Mouse (Mus musculus): ENCODE measurements around the gene Pard6a. TPM values are rescaled to one million over a fixed set of nuclear protein-coding genes. Genes with fewer than 3 reads are reported as not detected.

Gene Pard6a
- total RNA-seq, 2 experiments from 2014 or later, result 13.0 to 16.5 TPM

DNA sequence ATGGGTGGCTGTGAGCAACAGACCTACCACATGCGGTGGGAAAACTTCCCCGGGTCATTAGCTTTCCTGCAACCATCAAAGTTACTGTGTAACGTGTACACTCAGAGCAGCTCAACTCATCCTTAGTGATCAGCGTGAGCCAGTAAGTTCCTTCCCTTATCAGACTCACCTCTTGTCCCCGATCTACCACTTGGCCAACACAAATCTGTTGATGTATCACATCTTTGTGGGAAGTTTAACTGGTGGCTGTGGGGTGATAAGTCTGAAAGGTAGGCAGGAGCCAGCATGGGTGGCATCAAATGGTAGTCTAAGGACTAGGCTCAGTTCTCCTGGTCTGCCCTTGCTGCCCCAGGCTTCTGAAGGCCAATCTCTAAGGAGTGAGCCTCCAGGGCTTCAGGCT lies 31.2 kb downstream of the Pard6a start:
- peak; percentile 91 for ATAC-seq (replicated peaks; ENCODE audit: low FRiP score, low TSS enrichment, poor library complexity, severe bottlenecking)

DNA sequence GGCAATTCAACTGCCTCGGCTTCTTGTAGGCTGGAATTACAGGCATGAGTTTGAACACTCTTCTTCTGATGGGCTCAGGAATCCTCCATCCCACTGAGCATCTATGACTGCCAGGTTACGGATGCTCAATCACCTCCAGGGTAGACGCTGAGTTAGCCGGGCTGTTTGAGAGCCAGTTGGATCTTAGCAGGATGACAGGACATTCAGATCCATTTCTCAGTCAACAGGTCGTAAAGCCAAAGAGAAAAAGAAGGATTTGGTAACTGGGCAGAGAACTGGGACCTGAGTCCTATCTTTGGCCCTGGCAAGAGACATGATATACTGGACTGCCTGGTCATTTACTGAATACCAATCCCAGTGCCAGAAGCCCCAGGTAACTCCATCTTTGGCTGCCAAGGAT lies 38.3 kb downstream of the Pard6a start:
- ATAC-seq (replicated peaks; ENCODE audit: low FRiP score, low TSS enrichment, poor library complexity, severe bottlenecking), result no peak

DNA sequence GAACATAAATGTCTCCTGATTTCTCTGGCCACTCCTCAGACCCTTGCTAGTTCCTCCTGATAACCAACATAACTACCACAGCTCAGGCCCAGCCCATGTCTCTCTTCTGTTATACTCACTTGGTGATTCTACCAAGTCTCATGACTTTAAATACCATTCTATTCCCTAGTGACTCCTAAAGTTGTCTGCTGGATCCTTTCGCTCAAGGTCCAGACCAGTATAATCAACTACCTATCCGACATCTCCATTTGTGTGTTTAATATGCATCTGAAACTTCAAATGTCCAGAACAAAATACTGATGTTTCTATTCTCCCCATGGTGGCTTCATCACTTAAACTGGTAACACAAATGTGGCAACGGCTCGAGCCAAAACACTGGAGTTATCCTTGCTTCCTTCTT lies 42.4 kb downstream of the Pard6a start:
- ATAC-seq (replicated peaks; ENCODE audit: low FRiP score, low TSS enrichment, poor library complexity, severe bottlenecking), result 0 out of 2 replicates have a peak, but pooled peaks have one; percentile 34

DNA sequence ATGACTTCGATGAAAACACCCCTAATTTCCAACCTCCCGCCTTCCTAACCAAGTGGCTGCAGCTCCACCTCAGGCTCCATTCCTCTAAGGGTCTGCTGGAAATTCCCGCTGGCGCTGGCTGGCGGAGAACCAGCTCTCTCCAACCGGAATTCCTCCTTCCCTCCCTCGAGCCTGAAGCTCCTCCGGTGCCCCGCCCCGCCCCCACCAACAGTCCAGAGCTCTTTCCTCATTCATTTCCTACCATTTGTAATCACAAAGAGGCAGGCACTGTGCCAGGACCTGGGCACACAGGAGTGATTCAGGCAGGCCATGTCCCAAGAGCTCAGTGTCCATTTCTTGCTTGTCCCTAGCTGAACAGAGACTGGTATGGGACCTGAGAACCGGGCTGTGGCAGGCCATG lies 49.7 kb downstream of the Pard6a start:
- no peak for ATAC-seq (replicated peaks; ENCODE audit: low FRiP score, low TSS enrichment, poor library complexity, severe bottlenecking)

Other genes with a start within 250 kb of the Pard6a start
- gene Tppp3, start 229.6 kb upstream of the Pard6a start, total RNA-seq (2014; fragmentation: Nextera tagmentation), result 0.45 and 1.4 TPM in 2 replicates
- 1.3 TPM in 1 of 2 replicates, not detected in the other for gene Tppp3, start 229.6 kb upstream of the Pard6a start, total RNA-seq (2017)
- gene Zdhhc1, start 204.2 kb upstream of the Pard6a start, total RNA-seq (2014; fragmentation: Nextera tagmentation), result 8.4 and 12.8 TPM in 2 replicates
- 2.2 and 3.8 TPM in 2 replicates for gene Zdhhc1, start 204.2 kb upstream of the Pard6a start, total RNA-seq (2017)
- 0.20 TPM in 1 of 2 replicates, not detected in the other for gene Hsd11b2, start 182.4 kb upstream of the Pard6a start, total RNA-seq (2014; fragmentation: Nextera tagmentation)
- gene Hsd11b2, start 182.4 kb upstream of the Pard6a start, total RNA-seq (2017), result 0.19 TPM in 1 of 2 replicates, not detected in the other
- gene Atp6v0d1, start 135.1 kb upstream of the Pard6a start, total RNA-seq (2014; fragmentation: Nextera tagmentation), result 51.9 and 70.3 TPM in 2 replicates
- gene Atp6v0d1, start 135.1 kb upstream of the Pard6a start, total RNA-seq (2017), result 21.0 and 32.0 TPM in 2 replicates
- 148 and 206 TPM in 2 replicates for gene Ripor1, start 95.9 kb upstream of the Pard6a start, total RNA-seq (2014; fragmentation: Nextera tagmentation)
- gene Ripor1, start 95.9 kb upstream of the Pard6a start, total RNA-seq (2017), result 16.7 and 20.6 TPM in 2 replicates
- 96.1 and 112 TPM in 2 replicates for gene Ctcf, start 64.6 kb upstream of the Pard6a start, total RNA-seq (2014; fragmentation: Nextera tagmentation)
- gene Ctcf, start 64.6 kb upstream of the Pard6a start, total RNA-seq (2017), result 113 and 160 TPM in 2 replicates
- gene Agrp, start 63.8 kb upstream of the Pard6a start, total RNA-seq (2014; fragmentation: Nextera tagmentation), result not detected in 2 replicates
- gene Agrp, start 63.8 kb upstream of the Pard6a start, total RNA-seq (2017), result not detected in 2 replicates
- 5.7 and 7.1 TPM in 2 replicates for gene Carmil2, start 14.9 kb upstream of the Pard6a start, total RNA-seq (2014; fragmentation: Nextera tagmentation)
- 1.1 and 2.7 TPM in 2 replicates for gene Carmil2, start 14.9 kb upstream of the Pard6a start, total RNA-seq (2017)
- gene Acd, start within 50 bp of the Pard6a start, total RNA-seq (2014; fragmentation: Nextera tagmentation), result 60.3 and 83.6 TPM in 2 replicates
- 20.6 and 46.8 TPM in 2 replicates for gene Acd, start within 50 bp of the Pard6a start, total RNA-seq (2017)
- not detected in 2 replicates for gene 4933405L10Rik, start 6.5 kb downstream of the Pard6a start, total RNA-seq (2014; fragmentation: Nextera tagmentation)
- gene 4933405L10Rik, start 6.5 kb downstream of the Pard6a start, total RNA-seq (2017), result not detected in 2 replicates
- gene Enkd1, start 7.1 kb downstream of the Pard6a start, total RNA-seq (2014; fragmentation: Nextera tagmentation), result 15.8 and 25.4 TPM in 2 replicates
- gene Enkd1, start 7.1 kb downstream of the Pard6a start, total RNA-seq (2017), result 7.4 and 9.9 TPM in 2 replicates
- 2.3 and 2.7 TPM in 2 replicates for gene Gfod2, start 57.5 kb downstream of the Pard6a start, total RNA-seq (2014; fragmentation: Nextera tagmentation)
- 3.1 and 9.8 TPM in 2 replicates for gene Gfod2, start 57.5 kb downstream of the Pard6a start, total RNA-seq (2017)
- gene Ranbp10, start 126.2 kb downstream of the Pard6a start, total RNA-seq (2014; fragmentation: Nextera tagmentation), result 34.9 and 36.4 TPM in 2 replicates
- 8.3 and 16.0 TPM in 2 replicates for gene Ranbp10, start 126.2 kb downstream of the Pard6a start, total RNA-seq (2017)
- gene Tsnaxip1, start 126.6 kb downstream of the Pard6a start, total RNA-seq (2014; fragmentation: Nextera tagmentation), result not detected in 2 replicates
- gene Tsnaxip1, start 126.6 kb downstream of the Pard6a start, total RNA-seq (2017), result not detected in 2 replicates
- 32.0 and 47.6 TPM in 2 replicates for gene Cenpt, start 152.1 kb downstream of the Pard6a start, total RNA-seq (2014; fragmentation: Nextera tagmentation)
- gene Cenpt, start 152.1 kb downstream of the Pard6a start, total RNA-seq (2017), result 14.2 and 20.0 TPM in 2 replicates
- gene Thap11, start 154.0 kb downstream of the Pard6a start, total RNA-seq (2014; fragmentation: Nextera tagmentation), result 24.4 and 27.1 TPM in 2 replicates
- 18.5 and 33.4 TPM in 2 replicates for gene Thap11, start 154.0 kb downstream of the Pard6a start, total RNA-seq (2017)
- 174 and 237 TPM in 2 replicates for gene Nutf2, start 159.4 kb downstream of the Pard6a start, total RNA-seq (2014; fragmentation: Nextera tagmentation)
- 29.3 and 101 TPM in 2 replicates for gene Nutf2, start 159.4 kb downstream of the Pard6a start, total RNA-seq (2017)
- gene Edc4, start 179.7 kb downstream of the Pard6a start, total RNA-seq (2014; fragmentation: Nextera tagmentation), result 45.9 and 46.3 TPM in 2 replicates
- gene Edc4, start 179.7 kb downstream of the Pard6a start, total RNA-seq (2017), result 25.9 and 38.4 TPM in 2 replicates
- 2.0 and 3.3 TPM in 2 replicates for gene Nrn1l, start 192.4 kb downstream of the Pard6a start, total RNA-seq (2014; fragmentation: Nextera tagmentation)
- not detected in 2 replicates for gene Nrn1l, start 192.4 kb downstream of the Pard6a start, total RNA-seq (2017)
- 16.8 and 17.5 TPM in 2 replicates for gene Pskh1, start 199.3 kb downstream of the Pard6a start, total RNA-seq (2014; fragmentation: Nextera tagmentation)
- gene Pskh1, start 199.3 kb downstream of the Pard6a start, total RNA-seq (2017), result 15.4 and 17.3 TPM in 2 replicates
- 1.6 TPM in 1 of 2 replicates, not detected in the other for gene Ctrl, start 232.7 kb downstream of the Pard6a start, total RNA-seq (2014; fragmentation: Nextera tagmentation)
- gene Ctrl, start 232.7 kb downstream of the Pard6a start, total RNA-seq (2017), result not detected in 2 replicates
- gene Psmb10, start 237.3 kb downstream of the Pard6a start, total RNA-seq (2014; fragmentation: Nextera tagmentation), result 93.9 and 150 TPM in 2 replicates
- gene Psmb10, start 237.3 kb downstream of the Pard6a start, total RNA-seq (2017), result 29.5 and 38.9 TPM in 2 replicates
- 3.7 and 4.6 TPM in 2 replicates for gene Lcat, start 242.2 kb downstream of the Pard6a start, total RNA-seq (2014; fragmentation: Nextera tagmentation)
- 1.5 TPM in 1 of 2 replicates, not detected in the other for gene Lcat, start 242.2 kb downstream of the Pard6a start, total RNA-seq (2017)